Comparison of ENCODE assay signal across 13 mouse cellular contexts in genomic region chr4:104399106-104399730, GRCm38 (mm10).
A peak's percentile ranks its signal among the peaks of the same experiment; 100 is the strongest.
DNase-seq lines count a peak whose midpoint lies in the region; ATAC-seq and TF ChIP-seq lines count a peak whose summit lies in the region.
"Had no signal": no experiment of that assay in that cellular context is flagged by ENCODE, and none has a peak within 500 bp of the region (broad histone marks: within the 10 kb centered on the region; RNA-seq: fewer than 3 reads in every experiment).

No protein-coding gene starts in this region.

- peaks cover 7% of the 10 kb centered on the region; the same call in 1 of the 2 replicates for H3K4me1 ChIP-seq in limb, embryonic 12.5 days (replicated peaks)
- no peaks in the 10 kb centered on the region for H3K4me1 ChIP-seq in limb, embryonic 10.5 days
- H3K4me1 ChIP-seq in forebrain, embryonic 13.5 days: peaks cover 32% of the 10 kb centered on the region
- no peaks in the 10 kb centered on the region; the same call in 1 of the 2 replicates for H3K4me1 ChIP-seq in limb, embryonic 14.5 days (ENCODE audit: control insufficient read depth, insufficient read depth, low read length)
- H3K4me1 ChIP-seq: heart, embryonic 13.5 days had no signal

- H3K27ac ChIP-seq in limb, embryonic 12.5 days: peak overlapping the region; percentile 79
- H3K27ac ChIP-seq in limb, embryonic 10.5 days: no peak overlapping the region
- peak overlapping the region; percentile 80 for H3K27ac ChIP-seq in forebrain, embryonic 13.5 days
- H3K27ac ChIP-seq in limb, embryonic 14.5 days (replicated peaks; ENCODE audit: low read depth, low read length): peak overlapping the region; percentile 39; the same call in 1 of the 2 replicates
- H3K27ac ChIP-seq: gastrocnemius, adult 2 months; heart, embryonic 13.5 days; left cerebral cortex, adult 2 months had no signal

- H3K4me2 ChIP-seq in limb, embryonic 12.5 days: peak overlapping the region; percentile 24
- peak overlapping the region; percentile 43 for H3K4me2 ChIP-seq in forebrain, embryonic 13.5 days
- H3K4me2 ChIP-seq in limb, embryonic 14.5 days (replicated peaks; ENCODE audit: low read depth, low read length, severe bottlenecking): 0 out of 2 replicates have a peak overlapping the region, but pooled peaks have one; percentile 13
- H3K4me2 ChIP-seq: heart, embryonic 13.5 days had no signal

- no peak overlapping the region for H3K4me3 ChIP-seq in limb, embryonic 12.5 days (replicated peaks)
- H3K4me3 ChIP-seq in limb, embryonic 10.5 days: no peak overlapping the region
- peak overlapping the region; percentile 12; the same call in 1 of the 2 replicates for H3K4me3 ChIP-seq in forebrain, embryonic 13.5 days
- no peak overlapping the region for H3K4me3 ChIP-seq in limb, embryonic 14.5 days (replicated peaks; ENCODE audit: low read length)
- H3K4me3 ChIP-seq: gastrocnemius, adult 2 months; heart, embryonic 13.5 days; left cerebral cortex, adult 2 months had no signal

- ATAC-seq in limb, embryonic 12.5 days (ENCODE audit: insufficient number of reproducible peaks, insufficient read depth, low FRiP score, low TSS enrichment, low read depth): no peak; the same call in 1 of the 2 replicates
- peak; percentile 78 for ATAC-seq in forebrain, embryonic 13.5 days
- ATAC-seq in limb, embryonic 14.5 days (ENCODE audit: low FRiP score, low read depth): no peak

- no peaks in the 10 kb centered on the region for H3K27me3 ChIP-seq in limb, embryonic 12.5 days
- H3K27me3 ChIP-seq in limb, embryonic 10.5 days (ENCODE audit: low read depth, poor library complexity, severe bottlenecking): no peaks in the 10 kb centered on the region
- no peaks in the 10 kb centered on the region for H3K27me3 ChIP-seq in forebrain, embryonic 13.5 days
- H3K27me3 ChIP-seq in limb, embryonic 14.5 days (ENCODE audit: control insufficient read depth, insufficient read depth, low read length): no peaks in the 10 kb centered on the region
- H3K27me3 ChIP-seq: heart, embryonic 13.5 days had no signal

- no peaks in the 10 kb centered on the region for H3K9me3 ChIP-seq in limb, embryonic 12.5 days
- no peaks in the 10 kb centered on the region for H3K9me3 ChIP-seq in limb, embryonic 10.5 days (replicated peaks)
- no peaks in the 10 kb centered on the region for H3K9me3 ChIP-seq in forebrain, embryonic 13.5 days (replicated peaks)
- no peaks in the 10 kb centered on the region for H3K9me3 ChIP-seq in limb, embryonic 14.5 days (ENCODE audit: control insufficient read depth, low read length)
- H3K9me3 ChIP-seq: heart, embryonic 13.5 days had no signal

- 63% methylated on average over 9 of the region's 9 CpGs for WGBS in limb, embryonic 12.5 days
- WGBS in limb, embryonic 10.5 days: 78% methylated on average over 9 of the region's 9 CpGs
- 6% methylated on average over 9 of the region's 9 CpGs for WGBS in forebrain, embryonic 13.5 days
- WGBS in limb, embryonic 14.5 days: 51% methylated on average over 9 of the region's 9 CpGs

- DNase-seq in limb, embryonic 10.5 days (ENCODE audit: low spot score): no peak
- DNase-seq in limb, embryonic 14.5 days (ENCODE audit: low spot score): peak; percentile 23
- peak; percentile 43 for DNase-seq in retina, embryonic 14.5 days (ENCODE audit: low spot score)
- DNase-seq in kidney, adult 8-10 months: no peak
- no peak for DNase-seq in urinary bladder, postnatal 14 days (ENCODE audit: low spot score)
- no peak for DNase-seq in lung, postnatal 4 days
- DNase-seq: gastrocnemius, adult 2 months; kidney, adult 2 months; right cerebral cortex, postnatal 25 days had no signal

- H3K36me3 ChIP-seq in limb, embryonic 12.5 days: no peaks in the 10 kb centered on the region
- no peaks in the 10 kb centered on the region for H3K36me3 ChIP-seq in limb, embryonic 10.5 days
- H3K36me3 ChIP-seq in forebrain, embryonic 13.5 days (ENCODE audit: poor library complexity, severe bottlenecking): no peaks in the 10 kb centered on the region
- H3K36me3 ChIP-seq in limb, embryonic 14.5 days (ENCODE audit: control insufficient read depth, insufficient read depth, low read length): no peaks in the 10 kb centered on the region
- H3K36me3 ChIP-seq: heart, embryonic 13.5 days had no signal

- H3K9ac ChIP-seq in limb, embryonic 12.5 days (replicated peaks): no peak overlapping the region
- no peak overlapping the region for H3K9ac ChIP-seq in forebrain, embryonic 13.5 days
- H3K9ac ChIP-seq in limb, embryonic 14.5 days (ENCODE audit: low read depth, low read length, severe bottlenecking): no peak overlapping the region
- H3K9ac ChIP-seq: heart, embryonic 13.5 days had no signal

- no peak for TF ChIP-seq POLR2A in limb, embryonic 14.5 days (IDR thresholded peaks at IDR 0.05; ENCODE audit: borderline replicate concordance, extremely low read depth, insufficient read depth, insufficient read length)

Comparison
In these comparisons a context has a peak if more than half of its experiments do, and no peak if none do; other contexts are left out.
1. DNase-seq: peak in limb, embryonic 14.5 days (single experiment) and retina, embryonic 14.5 days (single experiment); none in limb, embryonic 10.5 days (single experiment), kidney, adult 8-10 months (0 of 2), urinary bladder, postnatal 14 days (single experiment) and lung, postnatal 4 days (0 of 2).
2. Peak in every context shown above with its lines, with median percentiles within 50 percentile points of each other: H3K4me2 ChIP-seq.